Mouse (Mus musculus): ENCODE results near the gene Arhgap9.
"Not testable (repeated sequence)": the region's sequence is repeated elsewhere in the genome, so short reads cannot be mapped to it uniquely, and the experiment has no call there.

DNA sequence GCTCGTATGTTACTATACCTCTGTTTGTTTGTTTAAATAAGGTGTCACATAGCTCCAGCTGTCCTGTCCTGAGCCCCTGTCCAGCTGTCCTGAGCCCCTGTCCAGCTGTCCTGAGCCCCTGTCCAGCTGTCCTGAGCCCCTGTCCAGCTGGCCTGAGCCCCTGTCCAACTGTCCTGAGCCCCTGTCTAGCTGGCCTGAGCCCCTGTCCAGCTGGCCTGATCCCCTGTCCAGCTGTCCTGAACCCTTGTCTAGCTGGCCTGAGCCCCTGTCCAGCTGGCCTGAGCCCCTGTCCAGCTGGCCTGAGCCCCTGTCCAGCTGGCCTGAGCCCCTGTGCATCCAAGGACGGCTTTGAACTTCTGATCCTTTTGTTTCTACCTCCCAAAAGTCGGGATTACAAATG is 12.6 kb upstream of the Arhgap9 start:
- not testable (repeated sequence) for TF ChIP-seq CTCF (IDR thresholded peaks at IDR 0.05; ENCODE audit: low read depth, low read length); POLR2A (IDR thresholded peaks at IDR 0.05; ENCODE audit: extremely low read depth, insufficient read depth, low read length)

Data from liver, adult 2 months (tissue).